Mouse (Mus musculus): ENCODE results near the gene Tub.

Gene Tub

DNA sequence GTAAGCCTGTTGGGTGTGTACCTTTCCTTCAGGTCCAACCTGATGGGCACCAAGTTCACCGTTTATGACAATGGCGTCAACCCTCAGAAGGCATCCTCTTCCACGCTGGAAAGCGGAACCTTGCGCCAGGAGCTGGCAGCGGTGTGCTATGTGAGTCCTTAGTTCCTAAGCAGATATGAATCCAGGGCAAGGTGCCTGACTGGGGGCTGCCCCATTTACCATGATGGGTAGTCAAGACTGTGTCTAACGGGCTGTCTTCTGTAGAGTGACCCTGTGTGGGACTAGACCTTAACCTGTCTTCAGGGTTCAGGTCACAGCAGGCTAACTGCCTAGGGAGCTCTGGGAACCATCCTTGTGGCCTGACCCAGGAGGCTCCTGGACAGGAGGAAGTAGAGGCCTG, 77.6 kb downstream of the Tub start:
- no peak for DNase-seq (ENCODE audit: inconsistent age in 2 of 2, low spot score in 1 of 2)

DNA sequence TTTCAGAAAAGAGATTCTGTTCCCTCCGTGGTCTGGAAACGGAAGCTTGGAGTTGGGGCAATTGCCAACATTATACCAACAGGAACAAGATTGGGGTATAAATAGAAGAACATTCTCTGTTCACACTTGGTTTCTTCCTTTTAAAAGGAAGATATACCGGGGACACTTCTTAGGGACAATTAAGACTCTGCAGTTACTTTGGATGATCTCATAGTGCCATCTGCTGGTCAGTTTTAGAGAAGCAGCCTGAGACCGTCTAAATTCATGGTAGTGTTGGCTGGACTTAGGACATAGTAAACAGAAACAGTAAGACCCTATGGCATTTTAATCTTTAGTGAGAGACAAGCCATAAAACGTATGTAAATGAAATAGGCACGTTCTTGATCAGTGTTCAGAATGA, 78.1 kb downstream of the Tub start:
- DNase-seq (ENCODE audit: inconsistent age in 2 of 2, low spot score in 1 of 2): peak in 1 of 2 experiments; percentile 89

GRCm38 (mm10) chr7:109029961-109030465, 79.9 kb downstream of the Tub start:
- no peak for DNase-seq (ENCODE audit: inconsistent age in 2 of 2, low spot score in 1 of 2)

GRCm38 (mm10) chr7:109031331-109031730, 81.2 kb downstream of the Tub start:
- DNase-seq (ENCODE audit: inconsistent age in 2 of 2, low spot score in 1 of 2): no peak

DNA sequence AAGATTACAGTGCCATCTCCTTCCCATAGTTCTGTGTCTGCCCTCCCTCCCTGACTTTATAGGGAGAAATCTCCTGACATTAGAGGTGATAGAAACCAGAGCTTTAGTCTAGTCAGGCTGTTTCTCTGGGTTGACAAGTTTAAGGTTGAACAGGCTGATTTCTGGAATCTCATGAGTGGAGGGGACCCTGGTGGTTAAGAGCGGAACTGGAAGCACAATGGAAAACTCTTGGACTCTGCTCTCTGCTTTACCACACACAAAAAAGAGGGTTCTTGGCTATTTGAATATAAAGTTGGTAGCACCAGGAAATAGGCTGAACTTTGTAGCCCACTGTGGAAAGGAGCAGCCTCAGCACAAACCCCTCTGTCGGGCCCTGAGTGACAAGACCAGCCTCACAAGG, 81.9 kb downstream of the Tub start:
- no peak for DNase-seq (ENCODE audit: inconsistent age in 2 of 2, low spot score in 1 of 2)

DNA sequence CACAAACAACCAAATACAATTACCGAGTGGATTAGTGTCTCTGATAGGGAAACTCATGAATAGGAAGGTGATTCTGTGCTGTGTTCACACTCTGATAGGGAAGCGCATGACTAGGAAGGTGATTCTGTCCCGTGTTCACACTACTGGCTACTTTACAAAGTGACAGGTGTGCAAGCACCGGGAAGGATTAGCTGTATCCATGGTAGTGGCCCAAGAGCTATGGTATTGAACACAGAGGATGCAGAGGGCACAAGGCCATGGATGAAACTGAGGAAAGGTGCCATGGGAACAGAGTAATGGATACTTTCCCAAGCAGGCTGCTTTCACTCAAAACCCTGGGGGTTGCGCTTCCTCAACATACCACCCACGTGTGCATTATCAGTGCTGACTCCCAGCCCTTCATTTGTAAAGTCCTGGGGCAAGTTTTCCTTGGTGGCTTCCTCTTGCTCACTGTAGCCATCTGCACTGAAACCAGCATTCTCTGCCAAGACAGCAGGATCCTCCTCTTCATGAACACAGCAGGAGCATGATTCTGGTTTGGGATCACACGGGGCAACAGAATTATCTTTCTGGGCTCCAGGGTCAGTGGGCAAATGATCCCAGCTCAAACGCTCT, 88.1 kb downstream of the Tub start:
- no peak for DNase-seq (ENCODE audit: inconsistent age in 2 of 2, low spot score in 1 of 2)

- DNase-seq (ENCODE audit: inconsistent age in 2 of 2, low spot score in 1 of 2): no peak
Measured at GRCm38 (mm10) chr7:109038987-109039386, 88.8 kb downstream of the Tub start.

DNA sequence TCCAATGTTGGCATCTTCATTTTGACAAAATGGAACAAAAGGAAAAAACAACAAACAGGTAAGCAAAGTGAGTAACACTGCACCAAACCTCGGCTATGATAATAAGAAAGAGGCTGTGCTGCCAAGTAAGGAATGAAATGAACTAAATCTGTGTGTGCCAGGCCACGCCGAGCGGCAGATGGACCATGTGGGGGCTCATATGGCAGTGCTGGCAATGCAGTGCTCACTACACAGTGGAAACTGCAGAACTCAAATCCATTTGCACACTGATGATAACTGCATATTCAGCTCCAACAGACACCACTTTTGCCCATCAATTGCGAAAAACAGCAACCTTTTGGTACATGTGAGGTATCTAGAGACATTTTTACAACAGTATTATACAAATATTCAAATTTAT, 89.3 kb downstream of the Tub start:
- no peak for DNase-seq (ENCODE audit: inconsistent age in 2 of 2, low spot score in 1 of 2)

DNA sequence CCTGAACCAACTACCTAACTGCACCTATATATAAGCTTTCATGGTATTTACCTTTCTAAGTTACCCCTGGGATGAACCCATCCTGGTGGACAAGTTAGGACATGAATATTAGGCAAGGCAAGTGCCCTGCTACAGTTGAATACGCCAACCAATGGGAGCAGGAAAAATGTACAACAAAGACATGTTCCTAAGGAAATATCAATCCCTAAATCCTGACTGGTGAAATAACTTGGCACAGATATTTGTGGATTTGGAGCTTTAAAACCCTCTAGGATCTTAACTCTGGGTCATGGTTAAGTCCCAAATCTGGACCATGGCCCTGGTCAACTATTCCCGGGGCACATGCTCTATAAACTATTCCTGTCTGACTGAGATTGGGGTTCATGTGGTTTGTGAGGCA, 95.7 kb downstream of the Tub start:
- no peak for DNase-seq (ENCODE audit: inconsistent age in 2 of 2, low spot score in 1 of 2)

GRCm38 (mm10) chr7:109050831-109051230, 100.7 kb downstream of the Tub start:
- no peak for DNase-seq (ENCODE audit: inconsistent age in 2 of 2, low spot score in 1 of 2)

- no peak for DNase-seq (ENCODE audit: inconsistent age in 2 of 2, low spot score in 1 of 2)
Measured at GRCm38 (mm10) chr7:109059536-109059935, 109.4 kb downstream of the Tub start.

- no peak for DNase-seq (ENCODE audit: inconsistent age in 2 of 2, low spot score in 1 of 2)
Measured at GRCm38 (mm10) chr7:109069641-109070040, 119.5 kb downstream of the Tub start.

DNA sequence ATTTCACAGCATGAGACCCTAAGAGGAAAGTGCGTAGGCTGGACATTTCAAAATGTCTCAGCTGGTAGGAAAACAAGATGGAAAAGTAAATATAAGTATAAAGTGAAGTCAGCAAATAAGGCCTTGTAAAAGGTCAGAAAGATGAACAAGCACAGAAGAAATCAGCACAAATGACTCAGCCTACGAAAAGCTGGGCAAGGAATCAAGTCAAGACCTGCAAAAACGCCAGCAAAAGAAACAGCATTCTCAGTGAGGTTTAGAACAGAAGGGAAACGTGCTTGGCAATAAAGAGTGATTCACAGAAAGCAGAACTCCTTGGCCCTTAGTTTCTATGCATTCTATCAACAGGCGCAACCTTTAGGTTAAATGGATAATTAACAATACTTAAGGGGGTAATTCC, 122.2 kb downstream of the Tub start:
- peak; percentile 62 to 74 for DNase-seq (ENCODE audit: inconsistent age in 2 of 2, low spot score in 1 of 2)

DNA sequence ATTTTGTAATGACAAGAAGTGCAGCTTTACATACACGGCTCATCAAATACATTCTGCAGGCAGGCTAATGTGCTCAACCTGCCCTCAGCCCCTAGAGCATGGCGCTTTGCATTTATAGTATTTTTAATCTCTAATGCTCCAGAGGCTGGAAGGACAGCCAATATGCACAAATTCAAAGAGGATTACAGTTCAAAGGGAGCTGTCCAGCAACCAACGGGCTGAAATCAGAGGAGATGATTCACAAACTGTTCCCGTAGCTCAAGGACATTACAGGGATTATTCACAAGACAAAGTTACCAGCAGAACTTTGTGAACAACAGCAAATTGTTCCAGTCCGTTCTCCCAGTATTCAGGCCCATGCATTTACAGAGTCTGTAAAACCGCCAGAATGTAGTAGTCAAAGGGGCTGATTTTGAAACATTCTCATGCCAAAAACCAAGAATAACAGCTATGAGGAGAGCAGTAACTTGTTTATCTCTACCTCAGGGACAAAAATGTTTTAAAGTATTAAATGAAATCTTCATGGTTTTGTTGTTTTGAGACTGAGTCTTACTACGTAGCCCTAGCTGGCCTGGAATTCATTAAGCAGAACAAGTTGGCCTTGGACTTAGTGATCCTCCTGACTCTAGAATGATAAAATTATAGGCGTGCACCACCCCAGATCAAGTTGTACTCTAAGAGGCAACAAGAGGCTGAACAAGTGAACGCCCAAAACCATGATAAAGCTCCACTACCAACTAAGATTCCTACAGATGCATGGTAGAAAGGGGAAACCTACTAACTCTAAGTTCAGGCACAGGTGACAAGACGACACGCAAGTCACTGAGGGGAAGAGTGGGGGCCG, 132.4 kb downstream of the Tub start:
- peak; percentile 86 to 94 for DNase-seq (ENCODE audit: inconsistent age in 2 of 2, low spot score in 1 of 2)

- peak; percentile 90 to 95 for DNase-seq (ENCODE audit: inconsistent age in 2 of 2, low spot score in 1 of 2)
Measured at GRCm38 (mm10) chr7:109083113-109083812, 133.1 kb downstream of the Tub start, which contains the start of gene Ric3. Ric3 (minus strand) TSS chr7:109083331.

GRCm38 (mm10) chr7:109083813-109084184, 133.7 kb downstream of the Tub start:
- DNase-seq (ENCODE audit: inconsistent age in 2 of 2, low spot score in 1 of 2): no peak

All from adrenal gland, adult (tissue).